Mouse (Mus musculus): ENCODE data around the gene Gcfc2. TPM values are rescaled to one million over a fixed set of nuclear protein-coding genes. Genes with fewer than 3 reads are reported as not detected.

Gcfc2 gene
- polyA plus RNA-seq, 1 experiment = 2.4 TPM

- DNase-seq = no peak
- Histone ChIP-seq H3K4me3 (replicated peaks; ENCODE audit: extremely low read depth, low read depth, low read length) (no peak overlapping the region), H3K4me1 (ENCODE audit: control insufficient read depth, insufficient read depth, low read length) (no peaks in the 10 kb centered on the region)
- no peak for TF ChIP-seq POLR2A (IDR thresholded peaks at IDR 0.05; ENCODE audit: borderline replicate concordance, extremely low read depth, low read depth, low read length)
- TF ChIP-seq CTCF (IDR thresholded peaks at IDR 0.05; ENCODE audit: insufficient read depth, low read length) = no peak
- WGBS = 91% methylated on average over 5 of the region's 5 CpGs
These were observed 18.2 kb downstream of the Gcfc2 start for GRCm38 (mm10) chr6:81941718-81942117.

- no peaks in the 10 kb centered on the region for H3K4me1 ChIP-seq (ENCODE audit: control insufficient read depth, insufficient read depth, low read length)
- no peak for DNase-seq
- WGBS = 75% methylated on average over 2 of the region's 2 CpGs
- H3K4me3 ChIP-seq (replicated peaks; ENCODE audit: extremely low read depth, low read depth, low read length) = no peak overlapping the region
- TF ChIP-seq POLR2A (IDR thresholded peaks at IDR 0.05; ENCODE audit: borderline replicate concordance, extremely low read depth, low read depth, low read length) (no peak), CTCF (IDR thresholded peaks at IDR 0.05; ENCODE audit: insufficient read depth, low read length) (no peak)
These were observed 19.8 kb downstream of the Gcfc2 start for GRCm38 (mm10) chr6:81943281-81943680.

- TF ChIP-seq CTCF (IDR thresholded peaks at IDR 0.05; ENCODE audit: insufficient read depth, low read length) (no peak), POLR2A (IDR thresholded peaks at IDR 0.05; ENCODE audit: borderline replicate concordance, extremely low read depth, low read depth, low read length) (no peak)
- Histone ChIP-seq H3K4me1 (ENCODE audit: control insufficient read depth, insufficient read depth, low read length) (no peaks in the 10 kb centered on the region), H3K4me3 (replicated peaks; ENCODE audit: extremely low read depth, low read depth, low read length) (no peak overlapping the region)
- DNase-seq = no peak
- WGBS = 89% methylated on average over 3 of the region's 3 CpGs
These were observed 21.0 kb downstream of the Gcfc2 start for GRCm38 (mm10) chr6:81944432-81944831.

GRCm38 (mm10) chr6:81946906-81947305 lies 23.4 kb downstream of the Gcfc2 start:
- DNase-seq = no peak
- TF ChIP-seq CTCF (IDR thresholded peaks at IDR 0.05; ENCODE audit: insufficient read depth, low read length) = no peak
- no peak for TF ChIP-seq POLR2A (IDR thresholded peaks at IDR 0.05; ENCODE audit: borderline replicate concordance, extremely low read depth, low read depth, low read length)
- Histone ChIP-seq H3K4me1 (ENCODE audit: control insufficient read depth, insufficient read depth, low read length) (no peaks in the 10 kb centered on the region), H3K4me3 (replicated peaks; ENCODE audit: extremely low read depth, low read depth, low read length) (no peak overlapping the region)
- 94% methylated on average over 6 of the region's 6 CpGs for WGBS

- no peak for TF ChIP-seq POLR2A (IDR thresholded peaks at IDR 0.05; ENCODE audit: borderline replicate concordance, extremely low read depth, low read depth, low read length)
- TF ChIP-seq CTCF (IDR thresholded peaks at IDR 0.05; ENCODE audit: insufficient read depth, low read length) = no peak
- Histone ChIP-seq H3K4me1 (ENCODE audit: control insufficient read depth, insufficient read depth, low read length) (no peaks in the 10 kb centered on the region), H3K4me3 (replicated peaks; ENCODE audit: extremely low read depth, low read depth, low read length) (no peak overlapping the region)
- WGBS = 75% methylated on average over 5 of the region's 5 CpGs
- no peak for DNase-seq
These were observed 31.7 kb downstream of the Gcfc2 start for GRCm38 (mm10) chr6:81955133-81955532.

GRCm38 (mm10) chr6:81956399-81956798 lies 32.9 kb downstream of the Gcfc2 start:
- Histone ChIP-seq H3K4me3 (replicated peaks; ENCODE audit: extremely low read depth, low read depth, low read length) (no peak overlapping the region), H3K4me1 (ENCODE audit: control insufficient read depth, insufficient read depth, low read length) (no peaks in the 10 kb centered on the region)
- DNase-seq = no peak
- WGBS = 93% methylated on average over 4 of the region's 4 CpGs
- TF ChIP-seq POLR2A (IDR thresholded peaks at IDR 0.05; ENCODE audit: borderline replicate concordance, extremely low read depth, low read depth, low read length) (no peak), CTCF (IDR thresholded peaks at IDR 0.05; ENCODE audit: insufficient read depth, low read length) (no peak)

GRCm38 (mm10) chr6:81957992-81958391 lies 34.5 kb downstream of the Gcfc2 start:
- TF ChIP-seq CTCF (IDR thresholded peaks at IDR 0.05; ENCODE audit: insufficient read depth, low read length) (no peak), POLR2A (IDR thresholded peaks at IDR 0.05; ENCODE audit: borderline replicate concordance, extremely low read depth, low read depth, low read length) (no peak)
- Histone ChIP-seq H3K4me1 (ENCODE audit: control insufficient read depth, insufficient read depth, low read length) (no peaks in the 10 kb centered on the region), H3K4me3 (replicated peaks; ENCODE audit: extremely low read depth, low read depth, low read length) (no peak overlapping the region)
- 82% methylated on average over 11 of the region's 11 CpGs for WGBS
- no peak for DNase-seq

GRCm38 (mm10) chr6:81959866-81960265 lies 36.4 kb downstream of the Gcfc2 start:
- 85% methylated on average over 8 of the region's 8 CpGs for WGBS
- no peak for DNase-seq
- TF ChIP-seq CTCF (IDR thresholded peaks at IDR 0.05; ENCODE audit: insufficient read depth, low read length) (no peak), POLR2A (IDR thresholded peaks at IDR 0.05; ENCODE audit: borderline replicate concordance, extremely low read depth, low read depth, low read length) (no peak)
- H3K4me3 ChIP-seq (replicated peaks; ENCODE audit: extremely low read depth, low read depth, low read length) = no peak overlapping the region
- no peaks in the 10 kb centered on the region; the same call in 1 of the 2 replicates for H3K4me1 ChIP-seq (ENCODE audit: control insufficient read depth, insufficient read depth, low read length)

- WGBS = 89% methylated on average over 1 of the region's 1 CpGs
These were observed 36.8 kb downstream of the Gcfc2 start for GRCm38 (mm10) chr6:81960284-81960683.

GRCm38 (mm10) chr6:81965296-81966067 lies 42.0 kb downstream of the Gcfc2 start, which contains the start of gene Mrpl19:
TSS of gene Mrpl19 (minus strand) at chr6:81965958.
- WGBS = 1% methylated on average over 44 of the region's 44 CpGs
- peak; percentile 94 for DNase-seq
- Histone ChIP-seq H3K4me1 (ENCODE audit: control insufficient read depth, insufficient read depth, low read length) (peaks cover 4% of the 10 kb centered on the region), H3K4me3 (replicated peaks; ENCODE audit: extremely low read depth, low read depth, low read length) (peak within 1 kb of the TSS; percentile 90)
- peak; percentile 13; the same call in 1 of the 2 replicates for TF ChIP-seq POLR2A (IDR thresholded peaks at IDR 0.05; ENCODE audit: borderline replicate concordance, extremely low read depth, low read depth, low read length)
- no peak for TF ChIP-seq CTCF (IDR thresholded peaks at IDR 0.05; ENCODE audit: insufficient read depth, low read length)

More at GRCm38 (mm10) chr6:81960284-81960683, 36.8 kb downstream of the Gcfc2 start:
- Histone ChIP-seq H3K4me1 (ENCODE audit: control insufficient read depth, insufficient read depth, low read length) (peaks cover 3% of the 10 kb centered on the region), H3K4me3 (replicated peaks; ENCODE audit: extremely low read depth, low read depth, low read length) (no peak overlapping the region)
- DNase-seq = no peak
- TF ChIP-seq CTCF (IDR thresholded peaks at IDR 0.05; ENCODE audit: insufficient read depth, low read length) (no peak), POLR2A (IDR thresholded peaks at IDR 0.05; ENCODE audit: borderline replicate concordance, extremely low read depth, low read depth, low read length) (no peak)

Measured in lung, adult 2 months (tissue).